Mouse (Mus musculus): ENCODE results near the gene Mdm1.
"Not testable (repeated sequence)": the region's sequence is repeated elsewhere in the genome, so short reads cannot be mapped to it uniquely, and the experiment has no call there.

Mdm1 gene

DNA sequence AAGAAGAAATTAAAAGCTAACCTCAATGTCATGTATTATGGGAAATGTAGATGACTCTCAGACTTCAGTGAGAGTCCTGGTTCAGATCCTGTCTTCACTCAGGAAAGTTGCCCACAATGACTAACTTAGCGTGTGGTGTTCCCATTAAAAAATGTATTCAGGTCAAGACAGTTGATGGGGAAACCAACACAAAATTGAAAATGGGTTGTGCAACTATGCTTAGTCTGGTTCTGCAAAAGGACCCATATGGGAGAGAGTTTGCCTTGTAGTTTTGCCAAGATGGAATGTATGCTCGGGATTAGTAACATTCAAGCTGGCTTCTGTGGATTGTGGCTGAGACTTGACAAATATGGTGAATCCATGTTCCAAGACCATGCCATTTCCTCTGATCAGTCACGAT lies 31.3 kb downstream of the Mdm1 start:
- in situ Hi-C loops (cut with MboI; ENCODE audit: unreplicated experiment in 2 of 2) = loop anchor here (25.0 kb wide), 3 partner anchors 364 to 1939 kb away; partner anchors contain the start of genes Dyrk2 (in 1 of the 2) and Helb (in 1 of the 2)

DNA sequence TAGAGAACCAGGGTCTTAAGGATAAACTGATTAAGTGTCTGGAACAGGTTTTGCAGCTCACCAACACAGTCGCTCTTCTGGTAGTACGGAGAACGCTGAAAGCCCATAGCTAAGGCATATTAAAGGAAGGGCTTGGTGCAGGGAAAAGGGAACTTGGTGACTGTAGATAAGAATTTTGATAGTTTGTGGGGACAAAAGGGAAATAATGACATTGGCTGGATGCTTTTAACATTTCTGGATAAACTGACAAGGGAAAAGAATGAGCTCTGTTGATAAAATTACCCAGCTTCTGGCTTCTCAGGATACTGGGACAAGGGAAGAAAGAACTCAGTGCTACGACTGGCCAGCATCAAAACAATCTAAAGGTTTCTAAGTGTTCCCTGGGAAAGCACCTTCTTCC lies 33.9 kb downstream of the Mdm1 start:
- in situ Hi-C loops (cut with MboI; ENCODE audit: unreplicated experiment in 2 of 2) = not testable (repeated sequence)

DNA sequence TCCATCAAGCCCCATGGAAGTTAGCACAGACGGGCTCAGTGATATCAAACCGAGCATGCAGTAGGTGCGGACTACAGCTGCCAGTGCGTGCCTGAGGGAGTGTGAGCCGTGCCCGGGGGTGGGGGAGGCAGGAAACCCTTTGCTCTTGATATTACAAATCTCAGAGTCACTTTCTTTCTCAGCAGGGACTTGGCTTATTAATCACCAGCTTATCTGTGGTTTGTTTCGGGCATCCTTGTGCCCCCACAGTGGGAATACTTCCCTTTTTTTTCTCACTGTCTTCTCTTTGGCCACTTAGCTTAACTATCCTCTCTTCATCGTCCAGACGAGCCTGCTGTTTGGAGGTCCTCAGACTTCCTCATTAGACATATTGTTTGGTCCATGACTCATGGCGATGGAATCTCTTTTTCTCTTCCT lies 37.1 kb downstream of the Mdm1 start:
- in situ Hi-C loops (cut with MboI; ENCODE audit: unreplicated experiment in 2 of 2) = no loop called here

DNA sequence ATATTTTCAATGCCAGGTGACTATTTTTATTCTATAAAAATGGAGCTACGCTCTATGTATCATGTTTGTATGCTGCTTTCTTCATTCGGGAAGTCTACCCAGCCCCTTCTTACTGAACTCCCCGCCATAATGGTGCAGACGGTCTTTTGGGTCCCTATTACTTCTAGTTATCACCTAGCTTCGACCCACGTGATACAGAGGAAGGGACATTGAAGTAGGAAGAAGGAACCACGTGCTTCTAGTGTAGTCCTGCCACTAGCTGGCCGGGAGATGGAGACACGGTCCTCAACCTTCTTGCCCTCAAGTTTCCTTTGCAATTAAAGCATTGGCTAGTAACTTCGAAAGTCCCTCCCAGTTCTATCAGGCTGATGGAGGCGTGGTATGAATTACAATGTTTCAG lies 37.7 kb downstream of the Mdm1 start:
- in situ Hi-C loops (cut with MboI; ENCODE audit: unreplicated experiment in 2 of 2) = no loop called here

DNA sequence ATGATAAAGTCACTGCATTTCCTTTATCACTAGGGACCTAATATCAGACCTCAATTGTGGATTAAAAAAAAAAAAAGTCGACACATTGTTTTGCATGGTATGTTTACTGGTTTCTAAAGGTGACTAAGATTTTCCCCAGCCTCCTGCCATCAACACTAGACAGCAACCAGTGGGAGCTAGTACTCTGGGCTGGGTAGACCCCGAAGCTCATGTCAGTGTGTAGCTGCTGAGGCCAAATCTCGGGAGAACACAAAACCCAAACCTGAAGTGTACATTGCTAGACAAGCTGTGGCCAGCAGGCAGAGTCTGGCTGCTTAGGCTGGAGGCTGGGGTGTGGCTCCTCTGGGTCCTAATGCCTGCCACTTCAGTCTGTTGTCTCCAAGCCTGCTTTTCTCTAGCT lies 53.5 kb downstream of the Mdm1 start:
- in situ Hi-C loops (cut with MboI; ENCODE audit: unreplicated experiment in 2 of 2) = not testable (repeated sequence)

DNA sequence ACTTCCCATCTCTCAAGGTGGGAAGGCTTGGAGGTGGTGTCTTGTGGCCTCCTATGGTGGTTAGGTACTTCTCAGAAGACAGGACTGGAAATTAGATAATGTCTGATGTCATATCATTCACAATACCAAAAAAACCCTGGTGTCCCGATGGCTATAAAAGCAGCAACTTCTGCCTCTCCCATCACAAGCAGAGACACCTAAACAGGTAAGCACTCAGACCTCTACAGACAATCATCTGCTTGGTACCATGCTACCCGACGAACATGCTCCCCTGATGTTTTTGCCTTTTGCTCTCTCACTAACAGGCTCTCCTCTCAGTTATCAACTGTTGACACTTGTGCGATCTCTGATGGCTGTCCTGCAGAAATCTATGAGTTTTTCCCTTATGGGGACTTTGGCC lies 63.0 kb downstream of the Mdm1 start, which contains the start of gene Il22:
Il22 (plus strand) TSS at position 301 of the 400 bp plus-strand sequence.
- in situ Hi-C loops (cut with MboI; ENCODE audit: unreplicated experiment in 2 of 2) = no loop called here

DNA sequence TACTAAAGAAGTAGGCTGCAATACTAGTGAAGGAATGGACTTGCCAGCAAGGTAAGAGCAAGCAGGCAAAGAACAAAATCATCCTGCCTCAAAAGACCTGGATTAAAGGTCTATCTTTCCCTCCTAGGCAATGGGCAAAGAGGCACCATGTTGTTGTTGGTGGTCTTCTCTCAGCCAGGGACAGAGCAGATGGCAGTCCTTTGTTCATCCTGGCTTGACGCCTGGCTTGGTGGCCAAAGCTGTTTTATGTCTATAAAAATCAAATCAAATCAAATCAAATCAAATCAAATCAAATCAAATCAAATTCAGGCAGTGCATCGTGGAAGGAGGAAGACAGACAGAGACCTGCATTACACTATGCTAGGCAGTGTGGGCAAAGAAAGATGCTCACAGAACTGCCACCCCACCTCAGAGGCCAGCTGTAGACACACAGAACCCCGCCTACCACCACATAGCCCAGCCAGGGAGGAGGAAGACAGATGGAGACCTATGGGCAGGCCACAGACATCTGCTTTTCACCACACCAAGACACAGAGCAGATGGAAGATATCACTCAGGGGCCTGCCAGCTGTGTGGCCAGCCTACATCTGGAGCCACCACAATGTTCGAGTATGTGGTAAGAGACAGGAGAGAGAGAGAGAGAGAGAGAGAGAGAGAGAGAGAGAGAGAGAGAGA lies 74.2 kb downstream of the Mdm1 start:
- in situ Hi-C loops (cut with MboI; ENCODE audit: unreplicated experiment in 2 of 2) = not testable (repeated sequence)
